Mouse (Mus musculus): ENCODE measurements around the gene Tshz3.

The Tshz3 gene

GRCm38 (mm10) chr7:36778456-36778855 is 80.5 kb downstream of the Tshz3 start:
- no peak for DNase-seq (ENCODE audit: low read depth in 2 of 2, low spot score in 2 of 2)

- no peak for DNase-seq (ENCODE audit: low read depth in 2 of 2, low spot score in 2 of 2)
These were observed 86.4 kb downstream of the Tshz3 start for GRCm38 (mm10) chr7:36784243-36784773.

- no peak for DNase-seq (ENCODE audit: low read depth in 2 of 2, low spot score in 2 of 2)
These were observed 88.9 kb downstream of the Tshz3 start for GRCm38 (mm10) chr7:36786713-36787421.

DNA sequence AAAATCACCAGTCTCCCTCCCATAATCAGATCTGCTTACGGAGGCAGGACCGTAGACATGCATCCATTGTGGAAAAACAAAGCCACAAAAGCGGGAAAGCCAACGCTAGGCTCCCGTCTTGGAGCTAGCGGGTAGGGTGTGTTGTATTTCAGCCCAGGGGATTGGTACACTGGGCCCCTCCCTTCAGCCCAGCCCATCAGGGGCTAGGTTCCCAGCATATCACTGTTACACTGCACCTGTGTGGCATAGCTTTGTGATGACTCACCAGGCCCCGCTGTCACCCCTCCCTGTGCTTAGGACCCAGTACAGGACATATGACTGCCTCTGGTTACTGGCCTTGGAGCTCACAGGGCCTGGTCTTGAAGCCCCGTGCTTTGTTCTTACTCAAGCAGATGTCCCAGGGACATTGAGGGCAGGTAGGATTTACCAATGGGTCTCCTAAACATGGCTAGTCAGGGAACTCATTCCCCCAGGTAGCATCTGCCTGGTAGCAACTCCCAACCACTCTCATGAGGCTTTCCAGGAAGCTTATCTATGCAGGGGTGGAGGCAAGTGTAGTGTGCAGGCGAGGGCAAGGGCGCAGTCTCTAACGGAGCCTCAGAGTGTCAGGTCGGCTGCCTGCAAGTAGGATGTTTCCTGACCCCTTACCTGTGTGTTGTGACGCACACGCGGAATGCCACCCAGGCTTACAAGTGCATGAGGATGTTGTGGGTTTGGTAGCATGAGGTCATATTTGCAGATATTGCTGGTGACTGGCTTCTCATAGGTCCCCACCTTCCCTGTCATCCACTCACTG is 98.7 kb downstream of the Tshz3 start:
- DNase-seq (ENCODE audit: low read depth in 2 of 2, low spot score in 2 of 2): no peak
